Mouse (Mus musculus): ENCODE measurements around the gene Sec16b. TPM values are rescaled to one million over a fixed set of nuclear protein-coding genes. Genes with fewer than 3 reads are reported as not detected.

Gene Sec16b
- polyA plus RNA-seq, 1 experiment from 2014 or later = 7.8 TPM

- DNase-seq (ENCODE audit: low spot score) = no peak
- H3K9ac ChIP-seq (ENCODE audit: low read length) = no peak overlapping the region
- no peaks in the 10 kb centered on the region for H3K27me3 ChIP-seq (replicated peaks; ENCODE audit: control insufficient read depth, insufficient read depth, low read length)
- no peaks in the 10 kb centered on the region for H3K36me3 ChIP-seq (ENCODE audit: control insufficient read depth, insufficient read depth, low read length)
- H3K4me1 ChIP-seq (replicated peaks; ENCODE audit: control insufficient read depth, insufficient read depth, low read length) = no peaks in the 10 kb centered on the region
- no peak overlapping the region for H3K27ac ChIP-seq (ENCODE audit: low read depth)
- no peaks in the 10 kb centered on the region for H3K9me3 ChIP-seq (ENCODE audit: control insufficient read depth, low read length)
- 76% methylated on average over 5 of the region's 5 CpGs for WGBS
- no peak for ATAC-seq (replicated peaks; ENCODE audit: low FRiP score, low TSS enrichment, low read depth)
- no peak overlapping the region for H3K4me3 ChIP-seq (ENCODE audit: low read depth, low read length)
- no peak overlapping the region for H3K4me2 ChIP-seq (ENCODE audit: low read length)
Measured at GRCm38 (mm10) chr1:157537636-157538035, 31.1 kb downstream of the Sec16b start.

DNA sequence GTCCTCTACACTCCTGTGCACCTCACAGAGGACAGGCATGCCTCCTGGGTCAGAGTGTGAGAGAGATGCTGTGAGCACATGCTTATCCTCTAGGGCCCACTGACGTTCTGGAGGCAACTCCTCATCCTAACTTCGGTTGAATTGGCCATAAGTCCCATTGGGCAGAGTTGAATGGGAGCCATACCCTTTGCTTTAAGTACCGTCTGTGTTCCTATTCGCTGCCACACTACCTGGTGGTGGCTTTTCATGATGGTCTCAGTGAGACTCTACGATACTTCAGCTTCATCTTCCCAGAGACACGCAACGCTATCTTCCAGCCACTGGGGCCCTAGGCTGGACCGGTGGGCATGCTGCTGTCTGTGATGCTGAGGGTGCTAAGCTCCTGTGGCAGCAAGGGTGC, 38.5 kb downstream of the Sec16b start:
- ATAC-seq (replicated peaks; ENCODE audit: low FRiP score, low TSS enrichment, low read depth) (no peak), DNase-seq (ENCODE audit: low spot score) (no peak)
- H3K9ac ChIP-seq (ENCODE audit: low read length) = no peak overlapping the region
- H3K4me2 ChIP-seq (ENCODE audit: low read length) = no peak overlapping the region
- 94% methylated on average over 8 of the region's 8 CpGs for WGBS
- no peaks in the 10 kb centered on the region for H3K36me3 ChIP-seq (ENCODE audit: control insufficient read depth, insufficient read depth, low read length)
- H3K9me3 ChIP-seq (ENCODE audit: control insufficient read depth, low read length) = no peaks in the 10 kb centered on the region
- H3K27me3 ChIP-seq (replicated peaks; ENCODE audit: control insufficient read depth, insufficient read depth, low read length) = no peaks in the 10 kb centered on the region
- no peak overlapping the region for H3K27ac ChIP-seq (ENCODE audit: low read depth)
- no peak overlapping the region for H3K4me3 ChIP-seq (ENCODE audit: low read depth, low read length)
- no peaks in the 10 kb centered on the region for H3K4me1 ChIP-seq (replicated peaks; ENCODE audit: control insufficient read depth, insufficient read depth, low read length)

DNA sequence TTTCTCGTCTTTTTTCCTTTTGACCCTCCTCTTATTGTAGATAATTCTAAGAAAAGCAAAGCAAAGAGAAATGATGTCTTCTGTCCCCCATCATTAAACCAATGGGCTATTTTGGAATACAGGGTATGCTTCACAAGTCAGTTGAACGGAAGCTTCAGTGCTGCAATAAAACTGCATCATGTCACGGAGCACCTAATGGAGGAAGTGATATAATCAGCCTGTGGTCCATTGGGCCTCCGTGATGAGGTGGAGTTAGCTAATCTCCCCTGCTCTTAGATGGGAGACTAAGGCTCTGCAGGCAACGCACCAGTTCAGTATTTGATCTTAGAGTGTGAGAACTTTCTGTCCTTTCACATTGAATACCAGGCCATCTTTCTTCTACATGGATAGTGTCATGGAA, 41.1 kb downstream of the Sec16b start:
- DNase-seq (ENCODE audit: low spot score) (no peak), ATAC-seq (replicated peaks; ENCODE audit: low FRiP score, low TSS enrichment, low read depth) (no peak)
- Histone ChIP-seq H3K4me1 (replicated peaks; ENCODE audit: control insufficient read depth, insufficient read depth, low read length) (no peaks in the 10 kb centered on the region), H3K4me2 (ENCODE audit: low read length) (no peak overlapping the region), H3K27me3 (replicated peaks; ENCODE audit: control insufficient read depth, insufficient read depth, low read length) (no peaks in the 10 kb centered on the region), H3K9me3 (ENCODE audit: control insufficient read depth, low read length) (no peaks in the 10 kb centered on the region), H3K9ac (ENCODE audit: low read length) (no peak overlapping the region), H3K27ac (ENCODE audit: low read depth) (no peak overlapping the region), H3K4me3 (ENCODE audit: low read depth, low read length) (no peak overlapping the region), H3K36me3 (ENCODE audit: control insufficient read depth, insufficient read depth, low read length) (no peaks in the 10 kb centered on the region)
- 73% methylated on average over 5 of the region's 5 CpGs for WGBS

- ATAC-seq (replicated peaks; ENCODE audit: low FRiP score, low TSS enrichment, low read depth) = no peak
- Histone ChIP-seq H3K9ac (ENCODE audit: low read length) (no peak overlapping the region), H3K9me3 (ENCODE audit: control insufficient read depth, low read length) (no peaks in the 10 kb centered on the region), H3K4me1 (replicated peaks; ENCODE audit: control insufficient read depth, insufficient read depth, low read length) (0 out of 2 replicates have a peak, but pooled peaks cover 3% of the 10 kb centered on the region), H3K4me2 (ENCODE audit: low read length) (no peak overlapping the region), H3K4me3 (ENCODE audit: low read depth, low read length) (no peak overlapping the region), H3K27ac (ENCODE audit: low read depth) (no peak overlapping the region), H3K27me3 (replicated peaks; ENCODE audit: control insufficient read depth, insufficient read depth, low read length) (no peaks in the 10 kb centered on the region), H3K36me3 (ENCODE audit: control insufficient read depth, insufficient read depth, low read length) (no peaks in the 10 kb centered on the region)
- DNase-seq (ENCODE audit: low spot score) = no peak
- 71% methylated on average over 3 of the region's 3 CpGs for WGBS
Measured at GRCm38 (mm10) chr1:157549721-157550120, 43.2 kb downstream of the Sec16b start.

- no peak overlapping the region for H3K9ac ChIP-seq (ENCODE audit: low read length)
- DNase-seq (ENCODE audit: low spot score) = peak; percentile 73
- no peaks in the 10 kb centered on the region for H3K36me3 ChIP-seq (ENCODE audit: control insufficient read depth, insufficient read depth, low read length)
- no peaks in the 10 kb centered on the region for H3K27me3 ChIP-seq (replicated peaks; ENCODE audit: control insufficient read depth, insufficient read depth, low read length)
- no peak overlapping the region for H3K4me2 ChIP-seq (ENCODE audit: low read length)
- 59% methylated on average over 7 of the region's 7 CpGs for WGBS
- ATAC-seq (replicated peaks; ENCODE audit: low FRiP score, low TSS enrichment, low read depth) = peak; percentile 63
- H3K27ac ChIP-seq (ENCODE audit: low read depth) = no peak overlapping the region
- no peaks in the 10 kb centered on the region for H3K9me3 ChIP-seq (ENCODE audit: control insufficient read depth, low read length)
- H3K4me1 ChIP-seq (replicated peaks; ENCODE audit: control insufficient read depth, insufficient read depth, low read length) = 0 out of 2 replicates have a peak, but pooled peaks cover 4% of the 10 kb centered on the region
- no peak overlapping the region for H3K4me3 ChIP-seq (ENCODE audit: low read depth, low read length)
Measured at GRCm38 (mm10) chr1:157552749-157553451, 46.4 kb downstream of the Sec16b start.

DNA sequence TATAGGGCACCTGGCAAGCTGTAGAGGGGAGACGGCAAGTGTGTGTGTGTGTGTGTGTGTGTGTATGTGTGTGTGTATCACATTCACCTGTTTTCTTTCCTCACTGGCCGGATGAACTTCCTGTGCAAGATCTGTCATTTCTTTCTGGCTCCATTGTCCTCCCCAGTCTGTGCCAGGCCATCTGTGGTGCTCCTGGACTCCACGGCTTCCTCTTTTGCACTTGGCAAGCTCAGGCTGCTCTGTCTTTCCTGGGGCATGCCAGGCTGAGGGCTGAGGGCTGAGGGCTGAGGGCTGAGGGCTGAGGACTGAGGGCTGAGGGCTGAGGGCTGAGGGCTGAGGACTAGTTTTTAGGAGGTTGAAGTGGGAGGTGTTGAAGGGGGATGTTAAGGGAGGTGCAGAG, 47.6 kb downstream of the Sec16b start:
- H3K4me2 ChIP-seq (ENCODE audit: low read length) = no peak overlapping the region; the same call in 1 of the 2 replicates
- ATAC-seq (replicated peaks; ENCODE audit: low FRiP score, low TSS enrichment, low read depth) (no peak), DNase-seq (ENCODE audit: low spot score) (no peak)
- no peaks in the 10 kb centered on the region for H3K27me3 ChIP-seq (replicated peaks; ENCODE audit: control insufficient read depth, insufficient read depth, low read length)
- no peaks in the 10 kb centered on the region for H3K9me3 ChIP-seq (ENCODE audit: control insufficient read depth, low read length)
- H3K9ac ChIP-seq (ENCODE audit: low read length) = no peak overlapping the region
- 0 out of 2 replicates have a peak, but pooled peaks cover 4% of the 10 kb centered on the region for H3K4me1 ChIP-seq (replicated peaks; ENCODE audit: control insufficient read depth, insufficient read depth, low read length)
- no peak overlapping the region for H3K27ac ChIP-seq (ENCODE audit: low read depth)
- no peaks in the 10 kb centered on the region for H3K36me3 ChIP-seq (ENCODE audit: control insufficient read depth, insufficient read depth, low read length)
- 55% methylated on average over 3 of the region's 3 CpGs for WGBS
- no peak overlapping the region for H3K4me3 ChIP-seq (ENCODE audit: low read depth, low read length)

- Histone ChIP-seq H3K4me1 (replicated peaks; ENCODE audit: control insufficient read depth, insufficient read depth, low read length) (0 out of 2 replicates have a peak, but pooled peaks cover 4% of the 10 kb centered on the region), H3K27ac (ENCODE audit: low read depth) (no peak overlapping the region), H3K4me3 (ENCODE audit: low read depth, low read length) (peak overlapping the region; percentile 25), H3K36me3 (ENCODE audit: control insufficient read depth, insufficient read depth, low read length) (no peaks in the 10 kb centered on the region), H3K27me3 (replicated peaks; ENCODE audit: control insufficient read depth, insufficient read depth, low read length) (no peaks in the 10 kb centered on the region), H3K4me2 (ENCODE audit: low read length) (peak overlapping the region; percentile 50), H3K9me3 (ENCODE audit: control insufficient read depth, low read length) (no peaks in the 10 kb centered on the region), H3K9ac (ENCODE audit: low read length) (0 out of 2 replicates have a peak overlapping the region, but pooled peaks have one; percentile 11)
- WGBS = 19% methylated on average over 27 of the region's 27 CpGs
- ATAC-seq (replicated peaks; ENCODE audit: low FRiP score, low TSS enrichment, low read depth) = peak; percentile 47; the same call in 1 of the 2 replicates
- no peak for DNase-seq (ENCODE audit: low spot score)
Measured at GRCm38 (mm10) chr1:157554686-157555530, 48.4 kb downstream of the Sec16b start.

GRCm38 (mm10) chr1:157555738-157556137, 49.2 kb downstream of the Sec16b start:
- Histone ChIP-seq H3K4me1 (replicated peaks; ENCODE audit: control insufficient read depth, insufficient read depth, low read length) (0 out of 2 replicates have a peak, but pooled peaks cover 4% of the 10 kb centered on the region), H3K9me3 (ENCODE audit: control insufficient read depth, low read length) (no peaks in the 10 kb centered on the region), H3K4me2 (ENCODE audit: low read length) (no peak overlapping the region), H3K27me3 (replicated peaks; ENCODE audit: control insufficient read depth, insufficient read depth, low read length) (no peaks in the 10 kb centered on the region), H3K4me3 (ENCODE audit: low read depth, low read length) (no peak overlapping the region), H3K9ac (ENCODE audit: low read length) (no peak overlapping the region), H3K36me3 (ENCODE audit: control insufficient read depth, insufficient read depth, low read length) (no peaks in the 10 kb centered on the region), H3K27ac (ENCODE audit: low read depth) (no peak overlapping the region)
- ATAC-seq (replicated peaks; ENCODE audit: low FRiP score, low TSS enrichment, low read depth) (no peak), DNase-seq (ENCODE audit: low spot score) (no peak)
- 81% methylated on average over 10 of the region's 10 CpGs for WGBS

Measured in intestine, embryonic 14.5 days (tissue).